Mouse (Mus musculus): Measurements from ENCODE around the gene Ascc2.

The Ascc2 gene

DNA sequence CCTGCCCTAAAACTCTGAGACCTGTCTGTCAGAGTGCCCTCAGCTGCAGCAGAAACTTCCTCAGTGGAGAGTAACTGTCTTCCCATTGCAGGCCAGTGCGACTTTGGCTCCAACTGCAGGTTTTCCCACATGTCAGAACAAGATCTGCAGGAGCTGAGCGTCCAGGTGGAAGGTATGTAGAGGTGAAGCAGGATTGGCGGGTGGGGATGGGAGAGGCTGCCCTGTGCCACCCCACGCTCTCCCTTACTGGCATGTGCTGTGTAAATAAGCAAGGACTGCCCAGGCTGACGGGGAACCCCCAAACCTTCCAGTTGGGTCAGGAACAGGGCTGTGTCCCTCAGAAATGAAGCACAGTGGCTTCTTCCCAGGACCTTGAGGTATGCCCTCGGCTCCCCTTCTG, 92.5 kb downstream of the Ascc2 start:
- no peak for DNase-seq

DNA sequence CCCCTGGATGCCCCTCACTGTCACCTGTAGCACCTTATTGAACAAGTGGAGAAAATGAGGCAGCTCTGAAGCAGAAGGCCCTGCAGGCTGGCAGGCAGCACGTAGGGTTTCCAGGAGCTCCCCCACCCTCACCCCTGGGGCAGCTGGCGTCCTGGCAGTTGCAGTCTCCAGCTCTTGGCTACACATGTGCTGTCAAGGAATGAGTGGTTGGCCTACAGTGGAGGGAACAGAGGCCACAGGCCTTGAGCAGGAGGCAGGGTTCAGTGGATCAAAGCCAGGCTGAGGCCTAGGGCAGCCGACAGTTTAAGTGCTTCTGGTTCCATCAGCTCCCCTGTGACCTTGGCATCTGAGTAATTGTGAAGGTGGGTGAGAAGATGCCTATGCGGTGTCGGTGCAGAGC, 93.4 kb downstream of the Ascc2 start:
- no peak for DNase-seq

DNA sequence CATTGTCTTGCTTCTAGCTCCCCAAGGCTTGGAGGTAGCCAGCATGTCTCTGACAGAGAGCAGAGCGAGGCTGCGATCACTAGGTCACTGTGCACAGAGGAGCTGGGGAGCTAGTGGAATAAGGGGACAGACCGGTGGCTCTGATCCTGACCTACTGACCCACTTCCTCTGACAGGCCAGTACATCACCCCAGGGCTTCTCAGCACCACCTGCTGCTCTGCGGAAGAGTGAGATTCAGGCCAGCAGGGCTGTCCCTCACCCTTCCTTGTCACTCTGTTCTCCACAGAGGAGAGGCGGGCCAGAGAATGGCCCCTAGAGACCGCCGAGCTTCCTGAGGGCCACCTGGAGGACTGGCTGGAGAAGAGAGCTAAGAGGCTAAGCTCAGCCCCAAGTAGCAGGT, 94.2 kb downstream of the Ascc2 start:
- DNase-seq = no peak

DNA sequence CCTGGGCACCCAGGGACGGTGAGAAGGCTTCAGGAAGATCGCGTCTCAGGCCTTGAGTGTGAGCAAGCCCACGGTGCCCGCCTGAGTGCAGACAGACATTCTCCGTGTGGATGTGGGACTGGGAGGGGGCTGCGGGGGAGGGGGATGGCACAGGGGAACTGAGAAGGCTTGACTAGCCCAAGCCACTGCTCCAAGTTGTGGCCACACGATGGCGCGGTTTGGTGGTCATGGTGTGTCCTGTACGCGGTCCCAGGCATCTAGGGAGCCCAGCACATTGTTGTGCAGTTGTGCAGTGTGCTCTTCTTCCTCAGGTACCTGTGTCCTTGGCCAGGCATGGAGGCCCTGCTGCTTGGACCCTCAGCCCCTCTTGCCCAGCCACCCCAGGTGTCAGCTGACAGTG, 96.6 kb downstream of the Ascc2 start:
- no peak for DNase-seq
